Mouse (Mus musculus): ENCODE measurements at regions not wholly inside any gene's neighbourhood (a gene's known extent, or its start where the extent isn't known, plus 50 kb on each side); places are given as distances from the start of the nearest gene placed in this dataset.

DNA sequence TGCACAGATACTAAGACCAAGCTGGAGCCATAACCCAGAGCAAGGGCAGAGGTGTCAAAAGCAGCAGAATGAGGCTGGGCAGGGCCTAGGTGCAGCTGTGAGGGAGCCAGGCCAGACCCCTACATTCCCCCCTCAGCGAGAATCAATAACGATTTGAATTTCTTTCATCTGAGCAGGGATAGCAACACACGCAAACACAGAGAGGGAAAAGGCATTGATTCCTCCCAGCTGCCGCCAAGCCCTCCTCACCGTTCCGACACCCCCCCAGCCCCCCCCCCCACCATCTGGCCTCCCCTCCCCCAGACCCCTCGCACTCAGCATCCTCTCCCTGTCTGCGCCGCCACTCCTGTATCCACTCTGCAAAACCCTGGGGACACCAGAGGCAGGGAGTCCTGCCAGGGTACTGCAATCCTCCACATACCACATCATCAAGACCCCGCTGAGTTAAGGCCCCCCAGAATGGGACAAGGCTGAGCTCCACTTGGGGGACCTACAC is 166.9 kb downstream of the 3100002H09Rik start:
- TF ChIP-seq HCFC1 (IDR thresholded peaks at IDR 0.05; ENCODE audit: low read depth, low read length), result no peak
- TF ChIP-seq CTCF (conservative IDR thresholded peaks at IDR 0.05 in 1 of 2, IDR thresholded peaks at IDR 0.05 in 1 of 2; ENCODE audit: low read depth in 2 of 2, low read length in 2 of 2), result no peak

All from CH12.LX (cell line).